ENCODE assay signal across 8 mouse cellular contexts in genomic region chr15:99583463-99584344, GRCm38 (mm10). TPM values are rescaled to one million over a fixed set of nuclear protein-coding genes. Genes with fewer than 3 reads are reported as not detected.
DNase-seq lines count a peak whose midpoint lies in the region; ATAC-seq lines count a peak whose summit lies in the region.

No protein-coding gene starts in this region.

- H3K4me1 ChIP-seq in forebrain, embryonic 12.5 days: peaks cover 21% of the 10 kb centered on the region
- H3K4me1 ChIP-seq in hindbrain, embryonic 14.5 days (replicated peaks; ENCODE audit: control insufficient read depth, insufficient read depth, low read length): peaks cover 10% of the 10 kb centered on the region
- peaks cover 9% of the 10 kb centered on the region; the same call in 1 of the 2 replicates for H3K4me1 ChIP-seq in liver, embryonic 13.5 days (replicated peaks)

- no peaks in the 10 kb centered on the region for H3K36me3 ChIP-seq in forebrain, embryonic 12.5 days (replicated peaks)
- H3K36me3 ChIP-seq in hindbrain, embryonic 14.5 days (replicated peaks; ENCODE audit: control insufficient read depth, insufficient read depth): no peaks in the 10 kb centered on the region
- H3K36me3 ChIP-seq in liver, embryonic 13.5 days: no peaks in the 10 kb centered on the region

- peak; percentile 85 for DNase-seq in 3134 (ENCODE audit: extremely low read depth, insufficient read length, low spot score)
- peak; percentile 54 for DNase-seq in R1 (ENCODE audit: low read depth, low spot score)
- no peak for DNase-seq in hindbrain, embryonic 14.5 days (ENCODE audit: low spot score)
- DNase-seq in liver, embryonic 13.5 days: no peak
- DNase-seq in neural tube, embryonic 10.5 days (ENCODE audit: extremely low spot score, low spot score): peak; percentile 63
- no peak for DNase-seq in spleen, adult 18-20 months
- DNase-seq in right cerebral cortex, adult 2 months (ENCODE audit: low spot score in 2 of 2): no peak

- peak overlapping the region; percentile 31 for H3K4me3 ChIP-seq in forebrain, embryonic 12.5 days (replicated peaks)
- H3K4me3 ChIP-seq in hindbrain, embryonic 14.5 days (replicated peaks; ENCODE audit: low read length): peak overlapping the region; percentile 20
- H3K4me3 ChIP-seq in liver, embryonic 13.5 days (replicated peaks): peak overlapping the region; percentile 14; the same call in 1 of the 2 replicates

- H3K4me2 ChIP-seq in forebrain, embryonic 12.5 days: peak overlapping the region; percentile 50
- peak overlapping the region; percentile 50 for H3K4me2 ChIP-seq in hindbrain, embryonic 14.5 days (replicated peaks)
- H3K4me2 ChIP-seq in liver, embryonic 13.5 days: peak overlapping the region; percentile 41

- 2% methylated on average over 52 of the region's 54 CpGs for WGBS in forebrain, embryonic 12.5 days
- 3% methylated on average over 40 of the region's 54 CpGs for WGBS in hindbrain, embryonic 14.5 days
- WGBS in liver, embryonic 13.5 days (ENCODE audit: insufficient replicate concordance): 4% methylated on average over 52 of the region's 54 CpGs

- H3K27ac ChIP-seq in forebrain, embryonic 12.5 days: no peak overlapping the region
- no peak overlapping the region for H3K27ac ChIP-seq in hindbrain, embryonic 14.5 days
- H3K27ac ChIP-seq in liver, embryonic 13.5 days: no peak overlapping the region

- peaks cover 96% of the 10 kb centered on the region for H3K27me3 ChIP-seq in forebrain, embryonic 12.5 days
- H3K27me3 ChIP-seq in hindbrain, embryonic 14.5 days (ENCODE audit: control insufficient read depth, insufficient read depth, low read length): peaks cover 72% of the 10 kb centered on the region
- peaks cover 98% of the 10 kb centered on the region for H3K27me3 ChIP-seq in liver, embryonic 13.5 days

- peak; percentile 27 for ATAC-seq in forebrain, embryonic 12.5 days (ENCODE audit: low FRiP score)
- peak; percentile 41; the same call in 1 of the 2 replicates for ATAC-seq in hindbrain, embryonic 14.5 days (ENCODE audit: low FRiP score)
- no peak for ATAC-seq in liver, embryonic 13.5 days (ENCODE audit: low read depth)

- H3K9me3 ChIP-seq in forebrain, embryonic 12.5 days: no peaks in the 10 kb centered on the region
- no peaks in the 10 kb centered on the region for H3K9me3 ChIP-seq in hindbrain, embryonic 14.5 days (ENCODE audit: control insufficient read depth, low read length)
- no peaks in the 10 kb centered on the region for H3K9me3 ChIP-seq in liver, embryonic 13.5 days (replicated peaks)

- H3K9ac ChIP-seq in forebrain, embryonic 12.5 days: 0 out of 2 replicates have a peak overlapping the region, but pooled peaks have one; percentile 14
- H3K9ac ChIP-seq in hindbrain, embryonic 14.5 days: peak overlapping the region; percentile 44; the same call in 1 of the 2 replicates
- no peak overlapping the region for H3K9ac ChIP-seq in liver, embryonic 13.5 days

RNA-seq across cellular contexts. Expression of gene Aqp2, which starts 4.8 kb away (rescaled TPM):
- not detected in 2 replicates for polyA plus RNA-seq in forebrain, embryonic 12.5 days (2016; fragmentation: Nextera tagmentation; extraction: Ambion mirVana)
- polyA plus RNA-seq in hindbrain, embryonic 14.5 days (2014; fragmentation: Nextera tagmentation; extraction: Ambion mirVana): not detected in 2 replicates
- not detected in 2 replicates for polyA plus RNA-seq in liver, embryonic 13.5 days (2015; fragmentation: Nextera tagmentation; extraction: Ambion mirVana)

RNA-seq across cellular contexts. Expression of gene Aqp5, which starts 6.9 kb away (rescaled TPM):
- 0.22 and 0.69 TPM in 2 replicates for polyA plus RNA-seq in forebrain, embryonic 12.5 days (2016; fragmentation: Nextera tagmentation; extraction: Ambion mirVana)
- polyA plus RNA-seq in hindbrain, embryonic 14.5 days (2014; fragmentation: Nextera tagmentation; extraction: Ambion mirVana): 0.42 and 1.4 TPM in 2 replicates
- polyA plus RNA-seq in liver, embryonic 13.5 days (2015; fragmentation: Nextera tagmentation; extraction: Ambion mirVana): 0.08 and 0.24 TPM in 2 replicates

RNA-seq across cellular contexts. Expression of gene Aqp6, which starts 17.5 kb away (rescaled TPM):
- not detected in 2 replicates for polyA plus RNA-seq in forebrain, embryonic 12.5 days (2016; fragmentation: Nextera tagmentation; extraction: Ambion mirVana)
- 0.77 and 1.2 TPM in 2 replicates for polyA plus RNA-seq in hindbrain, embryonic 14.5 days (2014; fragmentation: Nextera tagmentation; extraction: Ambion mirVana)
- not detected in 2 replicates for polyA plus RNA-seq in liver, embryonic 13.5 days (2015; fragmentation: Nextera tagmentation; extraction: Ambion mirVana)

RNA-seq across cellular contexts. Expression of gene Faim2, which starts 55.7 kb away (rescaled TPM):
- 1.6 and 1.9 TPM in 2 replicates for polyA plus RNA-seq in forebrain, embryonic 12.5 days (2016; fragmentation: Nextera tagmentation; extraction: Ambion mirVana)
- 32.0 and 44.4 TPM in 2 replicates for polyA plus RNA-seq in hindbrain, embryonic 14.5 days (2014; fragmentation: Nextera tagmentation; extraction: Ambion mirVana)
- polyA plus RNA-seq in liver, embryonic 13.5 days (2015; fragmentation: Nextera tagmentation; extraction: Ambion mirVana): 0.06 and 0.16 TPM in 2 replicates

Comparison
In these comparisons a context has a peak if more than half of its experiments do, and no peak if none do; other contexts are left out.
1. DNase-seq: peak in 3134 (single experiment), R1 (single experiment) and neural tube, embryonic 10.5 days (single experiment); none in hindbrain, embryonic 14.5 days (single experiment), liver, embryonic 13.5 days (single experiment), spleen, adult 18-20 months (0 of 2) and right cerebral cortex, adult 2 months (0 of 2).
2. Peak in every context shown above with its lines, with median percentiles within 50 percentile points of each other: H3K4me2 ChIP-seq and H3K4me3 ChIP-seq.